Mouse (Mus musculus) mammary gland, adult 2 months (tissue): Measurements from ENCODE around the gene Hexim2. TPM values are rescaled to one million over a fixed set of nuclear protein-coding genes. Genes with fewer than 3 reads are reported as not detected.

Source experiments
- polyA plus RNA-seq: library from polyadenylated mRNA; depleted of rRNA; stranded (reverse); fragments of >200 nt; gene quantifications from 2 replicates; pipeline ENCODE4 v1.2.3, GENCODE M21; 2012; ENCODE audit warnings: low replicate concordance; rRNA removed

Gene Hexim2
- 5.1 and 6.1 TPM in 2 replicates for polyA plus RNA-seq

DNA sequence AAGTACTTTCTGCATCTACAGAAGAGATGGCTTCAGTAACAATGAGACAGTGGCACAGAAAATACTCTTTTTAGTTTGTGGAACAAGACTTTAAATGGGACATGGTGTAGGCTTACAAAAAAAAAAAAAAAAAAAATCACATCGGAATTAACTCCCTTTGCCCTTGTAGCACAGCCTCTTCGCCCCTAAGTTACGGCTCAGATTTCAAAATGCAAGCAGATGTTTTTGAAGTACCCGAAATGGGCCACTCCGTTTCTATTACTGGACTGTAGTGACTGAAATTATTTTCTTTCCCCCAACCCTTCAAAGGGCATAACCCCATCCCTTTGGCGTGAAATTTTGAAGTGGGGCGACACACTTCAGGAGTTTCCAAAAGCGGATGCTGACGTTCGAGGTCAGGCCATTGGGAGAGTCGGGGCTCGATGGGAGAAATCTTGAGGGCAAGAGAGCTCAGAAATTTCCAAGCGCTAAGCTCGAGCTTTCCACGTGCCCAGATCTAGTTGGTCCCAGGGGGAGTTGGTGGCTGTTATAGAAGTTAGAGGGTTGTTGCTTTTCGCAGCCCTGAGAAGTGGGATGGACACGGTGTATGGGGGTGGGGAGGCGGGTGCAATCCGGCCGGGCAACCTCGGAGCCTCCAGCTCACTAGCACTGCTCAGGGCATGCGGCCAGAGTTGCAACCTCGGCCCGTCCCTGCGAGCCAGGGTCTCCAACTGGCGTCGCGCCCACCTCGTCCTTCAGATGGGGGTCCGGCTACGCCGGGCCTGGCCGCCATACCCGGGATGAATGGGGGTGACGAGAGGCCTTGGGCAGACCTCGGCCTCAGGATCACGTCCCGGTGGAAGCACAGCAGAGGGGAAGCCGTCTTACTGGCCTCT, at the start of gene Hexim2:
TSS of gene Hexim2 (plus strand) at position 729 of the 875 bp plus-strand sequence.

GRCm38 (mm10) chr11:103101481-103101865, 30.8 kb upstream of the Hexim2 start, which contains the start of the genes Plcd3 and Acbd4:
Gene Plcd3 (minus strand): TSS chr11:103101658.
Gene Acbd4 (plus strand): TSS chr11:103101682.

DNA sequence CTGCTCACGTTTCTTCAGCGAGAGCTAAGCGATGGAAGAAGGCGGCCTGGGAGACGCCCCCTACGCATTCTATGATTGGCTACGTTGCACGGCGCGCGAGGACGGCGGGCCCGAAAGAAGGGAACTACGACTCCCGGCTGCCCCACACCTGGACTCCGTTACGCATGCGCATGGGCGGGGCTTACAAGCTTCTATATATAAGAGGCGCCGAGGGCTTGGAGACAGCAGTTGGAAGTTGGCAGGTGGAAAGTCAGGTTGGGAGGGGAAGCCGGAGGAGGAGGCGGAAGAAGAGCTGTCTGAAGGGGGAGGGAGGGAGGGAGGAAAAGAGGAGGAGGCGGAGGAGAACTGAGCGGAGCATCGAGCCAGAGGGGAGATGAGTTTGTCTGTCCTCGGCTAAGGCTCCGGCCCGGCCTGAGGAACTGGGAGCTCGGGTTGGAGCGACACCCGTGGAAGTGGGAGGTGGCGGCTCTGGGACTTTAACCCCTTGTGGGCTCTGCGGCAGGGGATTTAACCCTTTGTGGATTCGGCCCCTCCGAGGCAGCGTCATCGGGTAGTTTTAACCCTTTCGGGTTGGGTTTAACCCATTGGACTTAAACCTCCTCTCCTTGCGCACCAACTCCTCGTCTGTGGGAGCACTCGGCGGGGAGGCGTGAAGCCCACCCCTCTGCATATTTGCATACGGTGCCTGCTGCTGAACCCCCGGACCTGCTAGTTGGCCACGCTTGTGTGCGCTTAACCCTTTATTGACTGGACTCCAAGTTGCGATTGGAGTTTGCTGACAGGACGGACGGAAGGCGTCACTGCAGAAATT, 16.0 kb upstream of the Hexim2 start, which contains the start of gene Hexim1:
TSS of gene Hexim1 (plus strand) at position 224 of the 811 bp plus-strand sequence.

DNA sequence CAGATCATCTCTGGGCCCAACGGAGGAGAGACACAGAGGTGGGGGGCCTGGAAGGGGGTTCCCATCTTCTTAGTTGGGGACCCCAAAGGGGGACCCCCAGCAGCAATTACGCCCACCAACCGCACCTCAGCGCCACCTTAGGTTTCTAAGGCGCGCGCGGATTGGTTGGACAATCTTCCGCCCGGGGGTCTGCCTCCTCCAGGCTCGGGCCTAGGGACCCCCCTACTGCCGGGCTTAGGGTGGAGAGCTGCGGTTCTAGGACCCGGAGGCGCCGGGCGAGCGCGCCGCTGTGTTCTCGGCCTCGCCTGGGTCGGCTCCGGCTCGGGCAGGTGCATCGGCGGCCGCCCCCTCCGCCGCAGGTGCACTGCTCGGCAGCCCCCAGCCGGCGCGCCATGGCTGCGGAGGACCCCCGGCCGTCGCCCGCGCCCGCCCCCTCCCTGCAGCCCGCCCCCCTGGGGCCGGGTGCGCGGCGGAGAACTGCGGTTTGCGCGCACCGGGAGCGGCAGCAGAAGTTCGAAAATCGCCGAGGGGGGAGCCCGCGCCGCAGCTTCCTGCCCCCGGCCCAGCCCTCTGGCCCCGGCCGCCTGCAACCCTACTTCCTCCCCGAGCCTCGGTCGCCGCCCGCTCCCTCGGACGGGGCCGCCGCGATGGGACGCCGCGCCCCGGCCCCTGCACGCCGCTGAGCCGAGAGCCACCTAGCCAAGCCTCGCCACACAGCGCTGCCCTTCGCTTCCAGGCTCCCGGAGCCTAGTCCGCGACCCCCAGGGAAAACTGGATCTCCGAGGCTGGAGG, 38.5 kb downstream of the Hexim2 start, which contains the start of gene Fmnl1:
TSS of gene Fmnl1 (plus strand) at position 614 of the 792 bp plus-strand sequence.

Other genes starting within 250 kb of the Hexim2 start
- gene Fam187a, start 247.3 kb upstream of the Hexim2 start, polyA plus RNA-seq: not detected in 2 replicates
- 0.14 and 0.29 TPM in 2 replicates for gene Gfap, start 231.5 kb upstream of the Hexim2 start, polyA plus RNA-seq
- 1.1 and 2.2 TPM in 2 replicates for gene Kif18b, start 207.3 kb upstream of the Hexim2 start, polyA plus RNA-seq
- gene C1ql1, start 185.7 kb upstream of the Hexim2 start, polyA plus RNA-seq: 0.13 TPM in 1 of 2 replicates, not detected in the other
- gene Nmt1, start 104.2 kb upstream of the Hexim2 start, polyA plus RNA-seq: 32.0 and 53.6 TPM in 2 replicates
- gene Dcakd, start 104.1 kb upstream of the Hexim2 start, polyA plus RNA-seq: 76.9 and 78.1 TPM in 2 replicates
- gene Plcd3, start 30.8 kb upstream of the Hexim2 start, polyA plus RNA-seq: 27.0 and 29.3 TPM in 2 replicates
- 85.8 and 135 TPM in 2 replicates for gene Acbd4, start 30.7 kb upstream of the Hexim2 start, polyA plus RNA-seq
- 13.3 and 18.0 TPM in 2 replicates for gene Hexim1, start 16.2 kb upstream of the Hexim2 start, polyA plus RNA-seq
- 48.8 and 86.1 TPM in 2 replicates for gene Fmnl1, start 38.7 kb downstream of the Hexim2 start, polyA plus RNA-seq
- gene 1700023F06Rik, start 76.1 kb downstream of the Hexim2 start, polyA plus RNA-seq: 0.83 and 2.0 TPM in 2 replicates
- not detected in 2 replicates for gene Spata32, start 86.0 kb downstream of the Hexim2 start, polyA plus RNA-seq
- 18.7 and 28.6 TPM in 2 replicates for gene Map3k14, start 135.0 kb downstream of the Hexim2 start, polyA plus RNA-seq
- gene Arhgap27, start 231.3 kb downstream of the Hexim2 start, polyA plus RNA-seq: 36.0 and 79.3 TPM in 2 replicates